Mouse (Mus musculus) spleen, postnatal 10 days (tissue): ENCODE measurements around the gene Il1b.

ENCODE experiments used
- DNase-seq, 2 experiments: peaks; one replicate each; pipeline ENCODE4 v3.0.0; 2021 to 2022; ENCODE audit warnings: low spot score in 2 of 2

Il1b gene

DNA sequence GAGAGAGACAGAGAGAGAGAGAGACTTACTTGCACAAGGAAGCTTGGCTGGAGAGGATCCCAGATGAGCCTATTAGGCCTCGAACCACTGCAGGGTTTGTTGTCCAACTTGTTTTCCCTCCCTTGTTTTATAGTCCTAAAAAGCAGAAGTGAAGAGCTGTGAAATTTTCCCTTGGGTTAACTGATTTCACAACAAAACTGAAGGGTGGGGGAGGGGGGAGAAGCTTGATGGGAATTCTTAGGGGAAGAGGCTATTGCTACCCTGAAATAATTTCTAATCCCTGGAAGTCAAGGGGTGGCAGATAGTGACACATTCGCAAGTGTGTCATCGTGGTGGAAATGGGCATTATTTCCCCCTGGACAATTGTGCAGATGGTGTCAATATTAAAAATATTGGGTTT, at the start of gene Il1b:
Gene Il1b, minus strand, starts transcription at position 101 of the 400 bp plus-strand sequence.
- no peak for DNase-seq

GRCm38 (mm10) chr2:129419361-129419880, 48.5 kb upstream of the Il1b start:
- DNase-seq = no peak

- no peak for DNase-seq
Measured at GRCm38 (mm10) chr2:129414593-129414992, 43.7 kb upstream of the Il1b start.

- DNase-seq = no peak
Measured at GRCm38 (mm10) chr2:129413488-129413887, 42.5 kb upstream of the Il1b start.

- DNase-seq = no peak
Measured at GRCm38 (mm10) chr2:129411651-129412050, 40.7 kb upstream of the Il1b start.

GRCm38 (mm10) chr2:129410344-129410743, 39.4 kb upstream of the Il1b start:
- no peak for DNase-seq

- peak; percentile 25 to 72 for DNase-seq
Measured at GRCm38 (mm10) chr2:129408476-129408875, 37.5 kb upstream of the Il1b start.

- DNase-seq = no peak
Measured at GRCm38 (mm10) chr2:129407596-129407995, 36.7 kb upstream of the Il1b start.

DNA sequence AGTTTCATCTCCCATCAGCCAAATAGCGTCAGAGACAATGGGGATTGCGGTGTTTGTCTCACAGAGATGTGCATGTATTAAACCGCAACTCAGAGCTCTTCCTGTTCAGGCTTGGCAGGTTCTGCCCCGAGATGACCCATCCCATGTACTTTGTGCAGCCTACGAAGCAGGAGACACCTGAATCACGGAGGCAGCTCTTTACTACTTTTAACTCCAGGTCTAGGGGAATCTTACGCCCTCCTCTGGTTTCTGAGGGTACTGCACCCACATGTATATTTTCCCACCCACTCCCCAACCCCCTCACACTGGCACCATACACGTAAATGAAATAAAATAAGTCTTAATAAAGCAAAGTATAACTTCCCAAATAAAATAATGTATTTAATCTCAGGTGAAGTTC, 35.6 kb upstream of the Il1b start:
- no peak for DNase-seq

DNA sequence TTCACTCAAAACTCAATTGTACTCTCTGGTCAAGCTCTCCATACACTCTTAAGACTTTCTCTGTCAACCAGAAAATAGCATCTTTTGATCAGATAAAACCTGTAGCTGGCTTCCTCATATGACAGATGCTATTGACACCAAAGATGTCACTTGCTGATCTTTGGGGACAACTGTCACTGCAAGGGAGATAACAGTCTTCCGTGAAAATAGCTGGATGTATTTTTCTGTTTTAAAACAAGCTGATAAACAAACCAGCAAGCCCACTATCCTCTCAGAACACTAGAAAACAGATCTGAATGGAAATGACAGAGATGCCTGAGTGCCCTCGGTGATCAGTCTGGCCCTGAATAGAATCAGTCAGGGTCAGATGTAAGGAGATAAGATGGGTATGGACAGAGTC, 32.8 kb upstream of the Il1b start:
- DNase-seq = no peak

- DNase-seq = no peak
Measured at GRCm38 (mm10) chr2:129402330-129402729, 31.4 kb upstream of the Il1b start.

DNA sequence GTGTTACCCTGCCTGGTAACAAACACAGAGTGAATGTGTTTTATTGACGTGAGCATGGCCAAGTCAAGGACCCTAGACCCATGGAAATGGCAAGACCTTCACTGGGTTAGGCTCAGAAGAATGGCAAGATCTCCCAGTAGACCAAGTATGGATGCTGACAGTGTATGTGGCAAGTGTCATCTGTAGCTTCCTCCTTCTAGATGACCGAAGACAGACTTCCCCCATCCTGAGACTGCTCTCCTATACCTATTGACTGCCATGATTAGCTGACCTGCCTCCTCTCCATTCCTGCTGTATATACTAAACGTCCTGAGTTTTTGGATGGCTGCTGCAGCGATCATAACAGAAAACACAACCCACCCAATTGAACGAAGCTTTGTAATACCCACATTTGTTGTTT, 30.9 kb upstream of the Il1b start:
- no peak for DNase-seq

DNA sequence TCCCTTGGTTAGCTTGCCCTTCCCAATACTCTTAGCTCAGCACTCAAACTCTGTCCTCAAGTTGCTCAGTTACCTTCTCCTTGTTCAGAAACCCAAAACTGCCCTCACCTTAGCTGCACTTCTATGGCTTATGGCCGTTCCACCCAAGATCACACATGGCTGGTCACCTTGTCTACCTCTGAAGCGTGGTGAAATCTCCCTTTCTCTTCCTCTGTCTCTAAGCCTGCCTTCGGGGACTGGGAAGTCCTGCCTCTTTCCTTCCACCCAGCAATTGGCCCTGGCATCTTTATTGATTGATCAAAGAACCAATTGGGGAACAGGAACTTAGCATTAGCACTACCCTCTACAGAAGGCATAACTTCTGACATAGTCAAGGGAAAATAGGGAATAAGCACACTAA, 27.2 kb upstream of the Il1b start:
- DNase-seq = no peak

DNA sequence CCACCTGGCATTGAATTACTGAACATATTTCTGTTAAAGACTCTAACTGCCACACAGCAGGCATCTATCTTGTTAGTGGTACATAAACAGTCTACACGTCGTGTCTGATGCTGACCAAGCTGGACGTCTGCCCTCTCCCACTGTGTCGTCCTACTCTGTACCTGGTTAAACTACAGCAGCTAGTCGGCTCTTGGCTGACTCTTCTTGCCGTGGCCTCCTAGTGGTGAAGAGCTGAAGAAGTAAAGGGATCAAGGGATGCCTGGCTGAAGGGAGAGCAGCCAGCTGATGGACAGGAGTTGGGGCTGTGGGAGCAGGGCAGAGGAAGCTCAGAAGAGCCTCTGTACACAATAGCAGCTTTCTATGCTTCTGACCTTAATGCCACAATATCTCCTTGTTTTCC, 22.6 kb upstream of the Il1b start:
- peak in 1 of 2 experiments; percentile 33 for DNase-seq

DNA sequence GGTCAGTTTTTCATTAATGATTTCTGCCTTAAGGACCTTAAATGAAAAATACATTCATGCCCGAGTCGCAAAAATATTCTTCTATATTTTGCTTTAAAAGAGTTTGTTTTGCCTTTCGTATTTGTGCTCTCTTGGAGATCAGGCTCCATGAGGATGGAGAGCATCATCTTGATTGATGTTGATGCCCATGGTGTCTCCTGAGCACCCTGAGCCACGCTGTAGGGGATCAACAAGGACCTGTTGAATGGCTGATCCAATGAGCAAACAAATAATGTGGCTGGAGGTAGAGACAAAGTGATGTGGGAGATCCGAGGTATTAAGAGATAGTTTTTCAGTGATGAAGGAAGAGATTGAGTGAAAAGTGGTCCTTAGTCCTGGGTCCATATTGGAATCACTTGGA, 19.2 kb upstream of the Il1b start:
- DNase-seq = no peak

DNA sequence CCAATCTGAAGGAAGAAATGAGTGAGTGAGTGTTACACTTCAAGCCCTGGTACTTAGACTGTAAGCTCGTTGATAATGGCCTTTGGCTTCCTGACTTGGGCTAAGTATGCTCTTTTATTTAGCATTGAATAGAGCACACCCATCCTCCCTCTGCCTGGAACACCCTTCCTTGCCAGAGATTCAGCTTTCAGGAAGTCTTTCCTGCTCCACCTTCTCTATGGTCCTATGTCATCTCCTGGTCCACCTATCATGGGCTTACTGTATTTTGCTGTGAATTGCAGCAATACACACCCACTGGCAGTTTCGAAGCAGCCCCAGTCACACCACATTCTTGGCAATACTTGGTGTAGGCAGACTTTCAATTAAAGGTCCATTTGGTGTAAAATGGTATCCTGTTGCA, 18.4 kb upstream of the Il1b start:
- no peak for DNase-seq

DNA sequence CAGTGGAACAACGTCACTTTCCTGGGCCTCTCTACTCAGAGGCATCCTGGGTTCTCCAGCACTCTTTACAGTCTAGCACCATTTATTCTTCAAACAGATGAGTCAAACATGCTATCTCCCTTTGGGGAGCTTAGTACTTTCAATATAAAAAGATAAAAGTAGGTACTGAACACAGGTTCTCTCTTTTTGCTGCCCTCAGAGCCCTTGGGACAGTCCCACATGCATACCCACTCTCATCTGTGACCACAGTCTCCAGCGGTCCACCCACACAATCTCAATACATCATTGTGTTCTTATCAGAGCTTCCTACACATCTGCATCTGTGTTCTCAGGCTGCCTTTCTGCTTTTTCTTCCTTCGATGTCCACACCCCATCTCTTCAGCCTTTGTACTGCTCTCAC, 14.4 kb upstream of the Il1b start:
- DNase-seq = peak in 1 of 2 experiments; percentile 24

DNA sequence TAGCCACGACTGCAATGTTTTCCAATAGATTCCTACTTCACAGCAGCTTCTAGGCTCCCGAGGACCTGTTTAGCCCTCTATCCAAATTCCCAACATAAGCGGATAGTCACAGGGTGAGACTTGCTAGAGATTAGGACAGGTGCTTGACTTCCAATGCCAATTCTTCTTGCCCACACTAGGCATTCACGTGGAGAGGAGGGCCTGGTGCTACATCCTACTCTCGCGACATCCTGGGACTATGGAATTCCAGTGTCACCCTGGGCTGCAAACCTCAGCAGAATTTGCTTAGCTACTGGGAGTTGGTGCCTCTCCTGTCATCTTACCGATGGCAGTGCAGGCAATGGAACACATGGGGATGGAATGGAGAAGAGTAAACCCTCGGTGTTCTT, 13.3 kb upstream of the Il1b start:
- no peak for DNase-seq

- DNase-seq = no peak
Measured at GRCm38 (mm10) chr2:129383512-129384271, 12.8 kb upstream of the Il1b start.

DNA sequence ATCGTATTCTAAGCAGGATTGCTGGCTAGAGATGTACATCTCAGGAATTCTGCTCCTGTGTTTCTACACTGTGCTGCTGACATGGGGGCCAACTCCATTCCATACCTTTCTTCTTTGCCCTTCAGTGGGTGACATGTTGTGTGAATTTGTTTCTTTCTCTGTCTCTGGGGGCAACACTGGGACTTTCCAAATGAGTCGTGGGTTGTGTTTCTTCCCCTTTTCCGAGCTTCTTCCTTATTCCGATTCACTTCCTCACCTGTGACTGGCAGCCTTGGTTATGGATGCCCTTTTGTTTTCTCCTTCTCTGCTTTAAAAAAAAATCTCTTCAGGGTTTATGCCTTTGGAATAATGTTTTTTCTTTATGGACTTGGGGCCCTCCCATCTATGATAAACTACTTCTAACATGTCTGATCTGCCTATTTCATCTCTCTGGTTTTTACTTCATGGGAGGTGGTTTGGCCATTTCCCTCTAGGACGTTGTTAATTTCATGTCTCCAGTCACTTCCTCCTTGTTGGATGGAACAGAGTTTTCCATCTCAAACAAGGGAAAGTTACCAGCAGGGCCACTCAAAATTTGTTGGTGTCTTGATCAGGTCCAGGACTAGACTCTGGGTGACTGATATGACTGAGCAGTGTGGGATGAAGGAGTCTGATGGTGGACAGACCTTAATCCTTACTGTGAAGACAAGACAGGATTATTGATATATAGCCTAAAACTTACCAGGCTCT, 10.0 kb upstream of the Il1b start:
- no peak for DNase-seq

DNA sequence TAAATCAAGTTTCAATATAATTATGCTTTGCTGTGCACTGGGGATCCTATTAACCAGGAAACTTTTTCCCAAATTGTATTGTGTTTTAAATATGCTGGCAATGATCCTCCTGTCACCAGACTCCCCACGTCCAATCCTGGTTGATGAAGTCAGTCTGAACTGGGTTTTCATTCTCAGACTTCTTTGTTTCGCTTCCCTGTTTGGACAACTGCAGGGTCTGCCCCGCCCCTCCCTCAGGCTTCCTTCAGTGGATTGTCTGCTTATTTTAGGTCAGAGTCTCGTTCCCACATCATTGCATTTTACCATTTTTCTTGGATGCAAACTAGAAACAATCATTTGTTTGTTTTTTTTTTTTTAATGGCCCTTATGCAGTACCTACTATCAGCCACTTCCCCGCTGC, 9.3 kb upstream of the Il1b start:
- no peak for DNase-seq

- DNase-seq = peak in 1 of 2 experiments; percentile 28
Measured at GRCm38 (mm10) chr2:129373307-129373706, 2.4 kb upstream of the Il1b start.

DNA sequence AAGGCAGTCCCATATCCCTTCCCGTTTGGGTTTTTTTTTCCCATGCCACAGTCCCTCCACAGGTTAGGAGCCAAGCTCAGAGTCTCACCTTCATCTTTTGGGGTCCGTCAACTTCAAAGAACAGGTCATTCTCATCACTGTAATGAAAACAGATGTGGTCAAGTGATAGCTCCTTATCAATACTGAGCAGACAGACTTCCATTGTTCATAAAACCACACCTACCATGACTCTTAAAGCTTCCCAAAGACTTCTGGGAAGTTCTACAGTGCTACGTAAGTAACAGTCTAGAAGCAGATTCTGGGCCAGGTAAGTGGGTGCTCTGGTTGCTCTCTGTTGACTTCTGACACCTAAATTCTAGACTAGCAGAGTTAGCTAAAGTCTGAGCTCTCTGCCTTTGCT, 1.3 kb downstream of the Il1b start:
- no peak for DNase-seq
